Mouse (Mus musculus): Measurements from ENCODE around the gene Il11ra2. TPM values are rescaled to one million over a fixed set of nuclear protein-coding genes. Genes with fewer than 3 reads are reported as not detected.
"Not testable (repeated sequence)": the region's sequence is repeated elsewhere in the genome, so short reads cannot be mapped to it uniquely, and the experiment has no call there.

The Il11ra2 gene
- not detected in 2 replicates for polyA plus RNA-seq (2014; fragmentation: Nextera tagmentation; extraction: Ambion mirVana)

GRCm38 (mm10) chr4:42661793-42662192 lies at the start of gene Il11ra2:
TSS of gene Il11ra2 (minus strand) at chr4:42661893.
- not testable (repeated sequence) for H3K4me3 ChIP-seq (ENCODE audit: low read depth, low read length); H3K27ac ChIP-seq (ENCODE audit: low read depth, low read length); ATAC-seq; H3K4me1 ChIP-seq (ENCODE audit: control insufficient read depth, insufficient read depth, low read length); H3K9me3 ChIP-seq (replicated peaks; ENCODE audit: control insufficient read depth, low read length); H3K9ac ChIP-seq (ENCODE audit: low read length); H3K36me3 ChIP-seq (ENCODE audit: control insufficient read depth, insufficient read depth, low read length); H3K4me2 ChIP-seq (ENCODE audit: low read length); H3K27me3 ChIP-seq (replicated peaks; ENCODE audit: control insufficient read depth, insufficient read depth, low read length); DNase-seq (ENCODE audit: low spot score)
- WGBS, result no CpG with 5 or more reads among the region's 3 CpGs

- not testable (repeated sequence) for H3K27me3 ChIP-seq (replicated peaks; ENCODE audit: control insufficient read depth, insufficient read depth, low read length); H3K27ac ChIP-seq (ENCODE audit: low read depth, low read length); H3K36me3 ChIP-seq (ENCODE audit: control insufficient read depth, insufficient read depth, low read length); H3K9me3 ChIP-seq (replicated peaks; ENCODE audit: control insufficient read depth, low read length); H3K9ac ChIP-seq (ENCODE audit: low read length); H3K4me1 ChIP-seq (ENCODE audit: control insufficient read depth, insufficient read depth, low read length); DNase-seq (ENCODE audit: low spot score); H3K4me3 ChIP-seq (ENCODE audit: low read depth, low read length); H3K4me2 ChIP-seq (ENCODE audit: low read length)
- no CpG with 5 or more reads among the region's 18 CpGs for WGBS
- peak; percentile 82 for ATAC-seq
Measured at GRCm38 (mm10) chr4:42682183-42682524, 20.5 kb upstream of the Il11ra2 start.

DNA sequence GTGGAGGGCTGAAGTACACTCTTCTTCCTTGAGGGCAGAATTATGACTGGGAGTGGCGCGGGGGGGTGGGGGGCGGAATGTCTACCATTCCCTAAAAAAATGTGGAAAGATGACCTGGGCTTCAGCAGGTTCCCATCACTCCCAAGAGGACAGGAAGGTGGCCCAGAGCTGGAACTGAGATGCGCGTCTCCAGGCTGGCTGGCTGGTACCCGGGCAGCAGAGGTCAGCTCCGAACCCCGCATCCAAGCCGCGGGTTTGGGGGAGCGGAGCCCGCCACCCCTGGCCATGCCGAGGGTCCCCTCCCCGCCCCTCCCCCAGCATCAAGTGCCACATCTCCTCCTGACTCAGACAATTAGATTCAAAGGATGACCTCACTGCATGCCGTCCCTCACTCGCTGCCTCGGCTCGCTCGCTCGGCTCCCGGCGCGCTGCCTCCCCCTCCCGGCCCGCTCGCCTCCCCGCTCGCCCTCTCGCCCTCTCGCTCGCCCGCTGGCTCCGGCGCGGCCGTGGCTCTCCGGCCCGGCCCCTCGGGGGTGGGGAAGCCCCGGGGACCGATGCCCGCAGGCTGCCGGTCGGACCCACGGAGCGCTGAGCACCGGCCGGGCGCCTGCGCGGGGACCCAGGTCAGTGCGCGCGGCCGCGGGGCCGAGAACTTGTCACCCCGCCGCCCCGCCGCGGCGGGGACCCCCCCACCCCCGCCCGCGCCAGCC lies 19.9 kb upstream of the Il11ra2 start:
- H3K9me3 ChIP-seq (replicated peaks; ENCODE audit: control insufficient read depth, low read length); H3K27me3 ChIP-seq (replicated peaks; ENCODE audit: control insufficient read depth, insufficient read depth, low read length); H3K27ac ChIP-seq (ENCODE audit: low read depth, low read length); DNase-seq (ENCODE audit: low spot score); H3K4me1 ChIP-seq (ENCODE audit: control insufficient read depth, insufficient read depth, low read length); H3K36me3 ChIP-seq (ENCODE audit: control insufficient read depth, insufficient read depth, low read length); H3K4me2 ChIP-seq (ENCODE audit: low read length); H3K9ac ChIP-seq (ENCODE audit: low read length); H3K4me3 ChIP-seq (ENCODE audit: low read depth, low read length): not testable (repeated sequence)
- no CpG with 5 or more reads among the region's 66 CpGs for WGBS
- ATAC-seq, result peak; percentile 53

- not testable (repeated sequence) for H3K4me2 ChIP-seq (ENCODE audit: low read length); DNase-seq (ENCODE audit: low spot score); H3K4me3 ChIP-seq (ENCODE audit: low read depth, low read length); H3K9me3 ChIP-seq (replicated peaks; ENCODE audit: control insufficient read depth, low read length); H3K36me3 ChIP-seq (ENCODE audit: control insufficient read depth, insufficient read depth, low read length); H3K27ac ChIP-seq (ENCODE audit: low read depth, low read length); H3K27me3 ChIP-seq (replicated peaks; ENCODE audit: control insufficient read depth, insufficient read depth, low read length); H3K9ac ChIP-seq (ENCODE audit: low read length); H3K4me1 ChIP-seq (ENCODE audit: control insufficient read depth, insufficient read depth, low read length)
- ATAC-seq, result peak; percentile 60
- no CpG with 5 or more reads among the region's 32 CpGs for WGBS
Measured at GRCm38 (mm10) chr4:42680374-42681356, 19.0 kb upstream of the Il11ra2 start.

DNA sequence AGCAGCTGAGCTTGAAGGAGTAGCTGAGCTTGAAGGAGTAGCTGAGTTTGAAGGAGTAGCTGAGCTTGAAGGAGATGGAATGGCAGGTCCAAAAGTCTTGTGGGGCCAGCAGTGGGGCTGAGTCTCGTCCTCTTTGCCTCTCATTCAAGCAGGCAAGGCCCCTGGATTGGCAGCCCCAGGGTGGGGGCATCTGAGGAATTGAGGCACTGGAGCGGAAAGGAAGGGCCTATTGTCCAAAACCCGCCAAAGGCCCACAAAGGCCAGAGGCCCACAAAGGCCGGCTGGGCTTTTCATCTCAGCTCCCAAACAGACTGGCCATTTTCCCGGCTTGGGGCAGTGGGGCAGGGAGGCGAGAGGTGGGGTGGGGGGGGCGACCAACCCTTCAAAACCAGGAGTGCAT lies 17.7 kb upstream of the Il11ra2 start:
- H3K9ac ChIP-seq (ENCODE audit: low read length); H3K4me2 ChIP-seq (ENCODE audit: low read length); H3K9me3 ChIP-seq (replicated peaks; ENCODE audit: control insufficient read depth, low read length); H3K4me3 ChIP-seq (ENCODE audit: low read depth, low read length); H3K36me3 ChIP-seq (ENCODE audit: control insufficient read depth, insufficient read depth, low read length); H3K27ac ChIP-seq (ENCODE audit: low read depth, low read length); H3K4me1 ChIP-seq (ENCODE audit: control insufficient read depth, insufficient read depth, low read length); DNase-seq (ENCODE audit: low spot score); H3K27me3 ChIP-seq (replicated peaks; ENCODE audit: control insufficient read depth, insufficient read depth, low read length); ATAC-seq: not testable (repeated sequence)
- WGBS, result no CpG with 5 or more reads among the region's 7 CpGs

GRCm38 (mm10) chr4:42675415-42675814 lies 13.7 kb upstream of the Il11ra2 start:
- not testable (repeated sequence) for H3K36me3 ChIP-seq (ENCODE audit: control insufficient read depth, insufficient read depth, low read length); H3K9me3 ChIP-seq (replicated peaks; ENCODE audit: control insufficient read depth, low read length); H3K4me2 ChIP-seq (ENCODE audit: low read length); H3K9ac ChIP-seq (ENCODE audit: low read length); H3K27me3 ChIP-seq (replicated peaks; ENCODE audit: control insufficient read depth, insufficient read depth, low read length); ATAC-seq; DNase-seq (ENCODE audit: low spot score); H3K27ac ChIP-seq (ENCODE audit: low read depth, low read length); H3K4me3 ChIP-seq (ENCODE audit: low read depth, low read length); H3K4me1 ChIP-seq (ENCODE audit: control insufficient read depth, insufficient read depth, low read length)
- WGBS, result no CpG with 5 or more reads among the region's 4 CpGs

DNA sequence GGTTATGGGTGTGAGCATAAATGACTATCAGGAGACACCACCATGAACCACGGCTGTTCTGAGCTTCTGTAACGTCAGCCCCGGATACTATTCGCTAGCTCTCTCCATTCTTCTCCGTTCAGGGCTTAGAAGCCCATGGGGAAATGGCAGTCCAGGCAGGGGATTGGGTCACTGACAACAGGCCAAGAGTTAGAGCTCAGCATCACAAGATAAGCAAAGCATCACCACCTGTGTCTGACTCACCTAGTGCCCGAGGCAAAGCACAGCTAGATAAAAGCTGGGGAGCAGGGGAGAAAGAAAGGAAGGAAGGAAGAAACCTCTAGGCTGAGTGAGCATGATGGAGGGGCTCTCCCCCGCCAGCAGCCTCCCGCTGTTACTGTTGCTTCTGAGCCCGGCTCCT lies 6.7 kb downstream of the Il11ra2 start, which contains the start of gene Ccl27b:
Gene Ccl27b, plus strand, starts transcription at position 301 of the 400 bp plus-strand sequence.
- H3K9ac ChIP-seq (ENCODE audit: low read length); H3K36me3 ChIP-seq (ENCODE audit: control insufficient read depth, insufficient read depth, low read length); H3K4me2 ChIP-seq (ENCODE audit: low read length); H3K4me3 ChIP-seq (ENCODE audit: low read depth, low read length); ATAC-seq; H3K27me3 ChIP-seq (replicated peaks; ENCODE audit: control insufficient read depth, insufficient read depth, low read length); H3K27ac ChIP-seq (ENCODE audit: low read depth, low read length); H3K9me3 ChIP-seq (replicated peaks; ENCODE audit: control insufficient read depth, low read length); H3K4me1 ChIP-seq (ENCODE audit: control insufficient read depth, insufficient read depth, low read length); DNase-seq (ENCODE audit: low spot score): not testable (repeated sequence)
- no CpG with 5 or more reads among the region's 9 CpGs for WGBS

GRCm38 (mm10) chr4:42629419-42629818 lies 32.3 kb downstream of the Il11ra2 start, which contains the start of gene Gm2564:
TSS of gene Gm2564 (plus strand) at chr4:42629719.
- H3K4me2 ChIP-seq (ENCODE audit: low read length); H3K9ac ChIP-seq (ENCODE audit: low read length): not testable (repeated sequence)
- no CpG with 5 or more reads among the region's 8 CpGs for WGBS

DNA sequence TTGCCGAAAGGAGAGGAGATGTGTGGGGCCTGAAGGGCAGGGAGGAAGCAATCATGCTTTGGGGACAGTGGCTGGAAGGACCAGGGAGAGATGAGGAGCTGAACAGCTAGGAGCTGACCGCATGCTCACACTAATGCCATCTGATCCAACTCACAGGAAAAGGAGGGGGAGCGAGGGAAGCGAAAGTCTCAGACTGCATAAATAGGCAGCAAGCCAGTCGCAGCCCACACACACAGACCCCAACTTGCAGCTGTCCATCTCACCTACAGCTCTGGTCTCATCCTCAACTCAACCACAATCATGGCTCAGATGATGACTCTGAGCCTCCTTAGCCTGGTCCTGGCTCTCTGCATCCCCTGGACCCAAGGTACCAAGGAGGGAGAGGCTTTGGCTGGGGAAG lies 49.8 kb downstream of the Il11ra2 start, which contains the start of gene Gm10591:
Gene Gm10591, plus strand, starts transcription at position 301 of the 400 bp plus-strand sequence.
- not testable (repeated sequence) for ATAC-seq; H3K4me2 ChIP-seq (ENCODE audit: low read length); H3K9ac ChIP-seq (ENCODE audit: low read length); H3K4me1 ChIP-seq (ENCODE audit: control insufficient read depth, insufficient read depth, low read length); H3K27me3 ChIP-seq (replicated peaks; ENCODE audit: control insufficient read depth, insufficient read depth, low read length); H3K9me3 ChIP-seq (replicated peaks; ENCODE audit: control insufficient read depth, low read length); DNase-seq (ENCODE audit: low spot score); H3K36me3 ChIP-seq (ENCODE audit: control insufficient read depth, insufficient read depth, low read length); H3K27ac ChIP-seq (ENCODE audit: low read depth, low read length); H3K4me3 ChIP-seq (ENCODE audit: low read depth, low read length)
- WGBS, result no CpG with 5 or more reads among the region's 5 CpGs

More at GRCm38 (mm10) chr4:42629419-42629818, 32.3 kb downstream of the Il11ra2 start, which contains the start of gene Gm2564:
- H3K36me3 ChIP-seq (ENCODE audit: control insufficient read depth, insufficient read depth, low read length); DNase-seq (ENCODE audit: low spot score); H3K27ac ChIP-seq (ENCODE audit: low read depth, low read length); H3K27me3 ChIP-seq (replicated peaks; ENCODE audit: control insufficient read depth, insufficient read depth, low read length); H3K4me3 ChIP-seq (ENCODE audit: low read depth, low read length); ATAC-seq; H3K4me1 ChIP-seq (ENCODE audit: control insufficient read depth, insufficient read depth, low read length); H3K9me3 ChIP-seq (replicated peaks; ENCODE audit: control insufficient read depth, low read length): not testable (repeated sequence)

Measured in forebrain, embryonic 14.5 days (tissue).